Mouse (Mus musculus): ENCODE results near the gene Tspan13. TPM values are rescaled to one million over a fixed set of nuclear protein-coding genes. Genes with fewer than 3 reads are reported as not detected.

Gene Tspan13
- total RNA-seq, 2 experiments from 2014 or later, result 209 to 211 TPM

GRCm38 (mm10) chr12:35993583-35993982 is 48.7 kb downstream of the Tspan13 start:
- no peak for DNase-seq (ENCODE audit: extremely low spot score in 1 of 2, low spot score in 2 of 2)
- intact Hi-C loops (cut with DNase I), result no loop called here

- DNase-seq (ENCODE audit: extremely low spot score in 1 of 2, low spot score in 2 of 2), result no peak
- intact Hi-C loops (cut with DNase I), result no loop called here
Observed at GRCm38 (mm10) chr12:35992711-35993110, 49.6 kb downstream of the Tspan13 start, which contains the start of gene Agr2. Gene Agr2 (plus strand): TSS chr12:35992907.

GRCm38 (mm10) chr12:35984743-35985142 is 57.6 kb downstream of the Tspan13 start:
- DNase-seq (ENCODE audit: extremely low spot score in 1 of 2, low spot score in 2 of 2), result no peak
- intact Hi-C loops (cut with DNase I), result no loop called here

GRCm38 (mm10) chr12:35983472-35983871 is 58.8 kb downstream of the Tspan13 start:
- DNase-seq (ENCODE audit: extremely low spot score in 1 of 2, low spot score in 2 of 2), result no peak
- intact Hi-C loops (cut with DNase I), result no loop called here

- intact Hi-C loops (cut with DNase I), result no loop called here
- no peak for DNase-seq (ENCODE audit: extremely low spot score in 1 of 2, low spot score in 2 of 2)
Observed at GRCm38 (mm10) chr12:35981732-35982360, 60.5 kb downstream of the Tspan13 start.

- no peak for DNase-seq (ENCODE audit: extremely low spot score in 1 of 2, low spot score in 2 of 2)
- intact Hi-C loops (cut with DNase I), result no loop called here
Observed at GRCm38 (mm10) chr12:35979625-35980024, 62.7 kb downstream of the Tspan13 start.

GRCm38 (mm10) chr12:35977633-35978246 is 64.6 kb downstream of the Tspan13 start:
- no peak for DNase-seq (ENCODE audit: extremely low spot score in 1 of 2, low spot score in 2 of 2)
- intact Hi-C loops (cut with DNase I), result no loop called here

GRCm38 (mm10) chr12:35975898-35976297 is 66.4 kb downstream of the Tspan13 start:
- intact Hi-C loops (cut with DNase I), result no loop called here
- DNase-seq (ENCODE audit: extremely low spot score in 1 of 2, low spot score in 2 of 2), result no peak

GRCm38 (mm10) chr12:35966768-35967141 is 75.5 kb downstream of the Tspan13 start:
- no peak for DNase-seq (ENCODE audit: extremely low spot score in 1 of 2, low spot score in 2 of 2)
- intact Hi-C loops (cut with DNase I), result no loop called here

- intact Hi-C loops (cut with DNase I), result no loop called here
- no peak for DNase-seq (ENCODE audit: extremely low spot score in 1 of 2, low spot score in 2 of 2)
Observed at GRCm38 (mm10) chr12:35966098-35966767, 76.1 kb downstream of the Tspan13 start.

Other genes with a start within 250 kb of the Tspan13 start
- gene Agr3, start 116.9 kb downstream of the Tspan13 start, total RNA-seq (2021), result not detected
- gene Agr2, start 49.6 kb downstream of the Tspan13 start, total RNA-seq (2021), result not detected
- gene Ankmy2, start 114.6 kb upstream of the Tspan13 start, total RNA-seq (2021), result 10 to 100 TPM; 58.9 to 60.0 TPM
- gene Bzw2, start 115.6 kb upstream of the Tspan13 start, total RNA-seq (2021), result 100 to 1,000 TPM; 110 to 118 TPM
- gene Lrrc72, start 210.9 kb upstream of the Tspan13 start, total RNA-seq (2021), result not detected

Data from left cerebral cortex, postnatal 10 days (tissue).